Mouse (Mus musculus): ENCODE measurements at regions not wholly inside any gene's neighbourhood (a gene's known extent, or its start where the extent isn't known, plus 50 kb on each side); places are given as distances from the start of the nearest gene placed in this dataset.

- H3K4me3 ChIP-seq: no peak overlapping the region
- H3K27ac ChIP-seq: peak overlapping the region; percentile 67; the same call in 1 of the 2 replicates
- peaks cover 31% of the 10 kb centered on the region for H3K4me1 ChIP-seq
- peak overlapping the region; percentile 46 for H3K4me2 ChIP-seq (replicated peaks)
- 31% methylated on average over 14 of the region's 14 CpGs for WGBS
- H3K27me3 ChIP-seq: peaks cover 72% of the 10 kb centered on the region
- 0 out of 2 replicates have a peak, but pooled peaks have one; percentile 38 for ATAC-seq (ENCODE audit: low FRiP score, low read depth)
- H3K9me3 ChIP-seq: 0 out of 2 replicates have a peak, but pooled peaks cover 7% of the 10 kb centered on the region
- no peak overlapping the region for H3K9ac ChIP-seq
- H3K36me3 ChIP-seq: no peaks in the 10 kb centered on the region
Observed at GRCm38 (mm10) chr6:143498764-143499163, 331.7 kb downstream of the Etnk1 start.

GRCm38 (mm10) chr6:143499259-143500043, 332.4 kb downstream of the Etnk1 start:
- 22% methylated on average over 19 of the region's 19 CpGs for WGBS

GRCm38 (mm10) chr6:143502803-143503202, 335.8 kb downstream of the Etnk1 start:
- Histone ChIP-seq H3K4me1 (peaks cover 31% of the 10 kb centered on the region), H3K36me3 (no peaks in the 10 kb centered on the region), H3K27me3 (peaks cover 49% of the 10 kb centered on the region), H3K4me3 (no peak overlapping the region), H3K9me3 (peaks cover 7% of the 10 kb centered on the region; the same call in 1 of the 2 replicates), H3K4me2 (replicated peaks) (no peak overlapping the region), H3K27ac (no peak overlapping the region), H3K9ac (no peak overlapping the region)
- ATAC-seq (ENCODE audit: low FRiP score, low read depth): no peak
- 71% methylated on average over 8 of the region's 8 CpGs for WGBS

More at GRCm38 (mm10) chr6:143499259-143500043, 332.4 kb downstream of the Etnk1 start:
- peaks cover 31% of the 10 kb centered on the region for H3K4me1 ChIP-seq
- H3K27me3 ChIP-seq: peaks cover 72% of the 10 kb centered on the region
- H3K9me3 ChIP-seq: 0 out of 2 replicates have a peak, but pooled peaks cover 7% of the 10 kb centered on the region
- H3K9ac ChIP-seq: no peak overlapping the region
- no peaks in the 10 kb centered on the region for H3K36me3 ChIP-seq
- ATAC-seq (ENCODE audit: low FRiP score, low read depth): peak; percentile 88
- H3K4me2 ChIP-seq (replicated peaks): peak overlapping the region; percentile 46
- no peak overlapping the region for H3K4me3 ChIP-seq
- peak overlapping the region; percentile 67; the same call in 1 of the 2 replicates for H3K27ac ChIP-seq

- H3K27ac ChIP-seq: no peak overlapping the region
- no peaks in the 10 kb centered on the region for H3K36me3 ChIP-seq
- peaks cover 7% of the 10 kb centered on the region; the same call in 1 of the 2 replicates for H3K9me3 ChIP-seq
- H3K4me1 ChIP-seq: peaks cover 24% of the 10 kb centered on the region
- H3K4me2 ChIP-seq (replicated peaks): no peak overlapping the region
- H3K9ac ChIP-seq: no peak overlapping the region
- 91% methylated on average over 4 of the region's 4 CpGs for WGBS
- no peak for ATAC-seq (ENCODE audit: low FRiP score, low read depth)
- no peak overlapping the region for H3K4me3 ChIP-seq
- H3K27me3 ChIP-seq: peaks cover 39% of the 10 kb centered on the region
Observed at GRCm38 (mm10) chr6:143503953-143504352, 336.9 kb downstream of the Etnk1 start.

GRCm38 (mm10) chr6:143513459-143513858, 346.4 kb downstream of the Etnk1 start:
- no peaks in the 10 kb centered on the region for H3K4me1 ChIP-seq
- no peak overlapping the region for H3K4me2 ChIP-seq (replicated peaks)
- H3K9me3 ChIP-seq: peaks cover 3% of the 10 kb centered on the region
- H3K27me3 ChIP-seq: peaks cover 5% of the 10 kb centered on the region
- H3K36me3 ChIP-seq: no peaks in the 10 kb centered on the region
- no peak overlapping the region for H3K27ac ChIP-seq
- WGBS: 91% methylated on average over 5 of the region's 5 CpGs
- no peak for ATAC-seq (ENCODE audit: low FRiP score, low read depth)
- H3K9ac ChIP-seq: no peak overlapping the region
- H3K4me3 ChIP-seq: no peak overlapping the region

GRCm38 (mm10) chr6:143515137-143515536, 348.1 kb downstream of the Etnk1 start:
- Histone ChIP-seq H3K9me3 (peaks cover 3% of the 10 kb centered on the region), H3K4me1 (no peaks in the 10 kb centered on the region), H3K27ac (no peak overlapping the region), H3K9ac (no peak overlapping the region), H3K27me3 (peaks cover 5% of the 10 kb centered on the region), H3K4me3 (no peak overlapping the region), H3K36me3 (no peaks in the 10 kb centered on the region), H3K4me2 (replicated peaks) (no peak overlapping the region)
- WGBS: 83% methylated on average over 12 of the region's 12 CpGs
- no peak for ATAC-seq (ENCODE audit: low FRiP score, low read depth)

GRCm38 (mm10) chr6:143516746-143517145, 349.7 kb downstream of the Etnk1 start:
- 84% methylated on average over 1 of the region's 1 CpGs for WGBS
- Histone ChIP-seq H3K27me3 (peaks cover 5% of the 10 kb centered on the region), H3K36me3 (no peaks in the 10 kb centered on the region), H3K9me3 (no peaks in the 10 kb centered on the region), H3K4me2 (replicated peaks) (no peak overlapping the region), H3K27ac (no peak overlapping the region), H3K4me1 (no peaks in the 10 kb centered on the region), H3K4me3 (no peak overlapping the region), H3K9ac (no peak overlapping the region)
- ATAC-seq (ENCODE audit: low FRiP score, low read depth): no peak

GRCm38 (mm10) chr6:143518476-143518875, 351.5 kb downstream of the Etnk1 start:
- H3K27me3 ChIP-seq: peaks cover 5% of the 10 kb centered on the region
- H3K4me1 ChIP-seq: no peaks in the 10 kb centered on the region
- ATAC-seq (ENCODE audit: low FRiP score, low read depth): no peak
- no peaks in the 10 kb centered on the region for H3K9me3 ChIP-seq
- H3K36me3 ChIP-seq: no peaks in the 10 kb centered on the region
- no peak overlapping the region for H3K9ac ChIP-seq
- 69% methylated on average over 8 of the region's 8 CpGs for WGBS
- H3K27ac ChIP-seq: no peak overlapping the region
- H3K4me2 ChIP-seq (replicated peaks): no peak overlapping the region
- H3K4me3 ChIP-seq: no peak overlapping the region

GRCm38 (mm10) chr6:143519668-143520067, 352.6 kb downstream of the Etnk1 start:
- H3K27me3 ChIP-seq: peaks cover 5% of the 10 kb centered on the region
- H3K4me3 ChIP-seq: no peak overlapping the region
- no peak overlapping the region for H3K27ac ChIP-seq
- H3K4me1 ChIP-seq: no peaks in the 10 kb centered on the region
- 91% methylated on average over 5 of the region's 5 CpGs for WGBS
- no peak overlapping the region for H3K9ac ChIP-seq
- ATAC-seq (ENCODE audit: low FRiP score, low read depth): no peak
- no peaks in the 10 kb centered on the region for H3K9me3 ChIP-seq
- no peaks in the 10 kb centered on the region for H3K36me3 ChIP-seq
- no peak overlapping the region for H3K4me2 ChIP-seq (replicated peaks)

GRCm38 (mm10) chr6:143525092-143525491, 358.1 kb downstream of the Etnk1 start:
- H3K4me3 ChIP-seq: no peak overlapping the region
- no peak overlapping the region for H3K27ac ChIP-seq
- H3K4me1 ChIP-seq: peaks cover 3% of the 10 kb centered on the region
- peaks cover 5% of the 10 kb centered on the region; the same call in 1 of the 2 replicates for H3K9me3 ChIP-seq
- no peaks in the 10 kb centered on the region; the same call in 1 of the 2 replicates for H3K27me3 ChIP-seq
- H3K9ac ChIP-seq: no peak overlapping the region
- H3K4me2 ChIP-seq (replicated peaks): no peak overlapping the region
- ATAC-seq (ENCODE audit: low FRiP score, low read depth): no peak
- WGBS: 83% methylated on average over 4 of the region's 4 CpGs
- no peaks in the 10 kb centered on the region for H3K36me3 ChIP-seq

GRCm38 (mm10) chr6:143528898-143529297, 361.9 kb downstream of the Etnk1 start:
- H3K36me3 ChIP-seq: no peaks in the 10 kb centered on the region
- H3K9ac ChIP-seq: no peak overlapping the region
- peaks cover 5% of the 10 kb centered on the region; the same call in 1 of the 2 replicates for H3K9me3 ChIP-seq
- peak overlapping the region; percentile 81; the same call in 1 of the 2 replicates for H3K27ac ChIP-seq
- H3K4me2 ChIP-seq (replicated peaks): no peak overlapping the region
- peaks cover 36% of the 10 kb centered on the region for H3K4me1 ChIP-seq
- H3K4me3 ChIP-seq: no peak overlapping the region
- WGBS: 93% methylated on average over 7 of the region's 7 CpGs
- no peak for ATAC-seq (ENCODE audit: low FRiP score, low read depth)
- no peaks in the 10 kb centered on the region for H3K27me3 ChIP-seq

- H3K4me3 ChIP-seq: no peak overlapping the region
- peaks cover 5% of the 10 kb centered on the region; the same call in 1 of the 2 replicates for H3K9me3 ChIP-seq
- WGBS: 15% methylated on average over 13 of the region's 13 CpGs
- H3K27ac ChIP-seq: peak overlapping the region; percentile 88
- ATAC-seq (ENCODE audit: low FRiP score, low read depth): peak; percentile 73
- H3K27me3 ChIP-seq: no peaks in the 10 kb centered on the region
- H3K4me2 ChIP-seq (replicated peaks): peak overlapping the region; percentile 17
- H3K36me3 ChIP-seq: no peaks in the 10 kb centered on the region
- H3K9ac ChIP-seq: no peak overlapping the region
- H3K4me1 ChIP-seq: peaks cover 36% of the 10 kb centered on the region
Observed at GRCm38 (mm10) chr6:143530372-143531224, 363.6 kb downstream of the Etnk1 start.
